Mouse (Mus musculus) hindbrain, embryonic 15.5 days (tissue): ENCODE measurements around the gene Tmem254c. TPM values are rescaled to one million over a fixed set of nuclear protein-coding genes. Genes with fewer than 3 reads are reported as not detected.
"Not testable (repeated sequence)": the region's sequence is repeated elsewhere in the genome, so short reads cannot be mapped to it uniquely, and the experiment has no call there.

ENCODE experiments used
- ATAC-seq: fragments of 200-750 bp; cut with Nextera tagmentation; 2 replicates; pipeline ENCODE4 v1.8.0; 2017; ENCODE audit warnings: low read depth, moderate number of reproducible peaks, moderate TSS enrichment; ENCODE audit not compliant: low FRiP score
- H3K27ac ChIP-seq: fragments of 300-500 bp; sonication (generic); replicated peaks from 2 replicates; pipeline ENCODE4 v1.5.1; 2015; ENCODE audit warnings: mild to moderate bottlenecking, inconsistent platforms
- H3K27me3 ChIP-seq: fragments of 300-500 bp; sonication (generic); 2 replicates; pipeline ENCODE4 v1.6.1; 2015; ENCODE audit warnings: control low read depth, inconsistent platforms
- H3K36me3 ChIP-seq: fragments of 300-500 bp; sonication (generic); 2 replicates; pipeline ENCODE4 v1.6.1; 2015; ENCODE audit warnings: control low read depth, inconsistent platforms
- H3K4me1 ChIP-seq: fragments of 300-500 bp; sonication (generic); replicated peaks from 2 replicates; pipeline ENCODE4 v1.6.1; 2015; ENCODE audit warnings: control low read depth, inconsistent platforms
- H3K4me2 ChIP-seq: fragments of 300-500 bp; sonication (generic); 2 replicates; pipeline ENCODE4 v1.6.1; 2015; ENCODE audit warnings: moderate library complexity, mild to moderate bottlenecking, inconsistent platforms
- H3K4me3 ChIP-seq: fragments of 300-500 bp; sonication (generic); 2 replicates; pipeline ENCODE4 v1.5.1; 2015; ENCODE audit warnings: mild to moderate bottlenecking, inconsistent platforms
- H3K9ac ChIP-seq: fragments of 300-500 bp; sonication (generic); 2 replicates; pipeline ENCODE4 v1.6.1; 2015; ENCODE audit warnings: inconsistent platforms
- H3K9me3 ChIP-seq: fragments of 300-500 bp; sonication (generic); 2 replicates; pipeline ENCODE4 v1.6.1; 2016; ENCODE audit warnings: control low read depth, inconsistent platforms
- WGBS: fragments of 180-500 bp; shearing (Covaris S2); methylation state at CpG from one replicate; pipeline ENCODE4 v1.1.7; 2015; 5-methylcytosine and 5-hydroxymethylcytosine counted together
- polyA plus RNA-seq: library from polyadenylated mRNA; unstranded; fragments of >200 nt; fragmentation: Nextera tagmentation; extraction: Ambion mirVana; gene quantifications from 2 replicates; pipeline ENCODE4 v1.2.1, GENCODE M21; 2015

Gene Tmem254c
- polyA plus RNA-seq, 1 experiment from 2014 or later = 21.6 TPM

DNA sequence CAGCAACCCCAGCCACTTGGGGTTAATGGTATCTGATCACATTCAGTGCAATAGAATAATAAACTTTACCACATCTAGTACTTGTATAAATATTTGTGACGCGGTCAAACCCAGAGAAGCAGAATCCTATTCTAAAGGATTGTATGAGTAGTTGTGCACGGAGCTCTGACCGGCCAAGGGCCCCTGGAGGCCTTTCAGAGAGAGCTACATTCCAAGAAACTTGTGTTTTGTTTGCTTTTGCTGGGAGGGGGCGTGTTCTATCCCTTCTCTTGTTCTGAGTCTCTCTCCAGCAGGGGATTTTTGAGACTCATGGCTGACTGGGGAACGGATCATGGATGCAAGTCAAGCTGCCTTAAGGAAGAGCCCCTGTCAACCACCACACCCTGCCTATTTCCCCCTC is 31.7 kb downstream of the Tmem254c start:
- not testable (repeated sequence) for H3K9ac ChIP-seq, ATAC-seq, H3K27ac ChIP-seq, H3K9me3 ChIP-seq, H3K4me2 ChIP-seq, H3K4me1 ChIP-seq, H3K27me3 ChIP-seq, H3K36me3 ChIP-seq, H3K4me3 ChIP-seq
- no CpG with 5 or more reads among the region's 6 CpGs for WGBS

DNA sequence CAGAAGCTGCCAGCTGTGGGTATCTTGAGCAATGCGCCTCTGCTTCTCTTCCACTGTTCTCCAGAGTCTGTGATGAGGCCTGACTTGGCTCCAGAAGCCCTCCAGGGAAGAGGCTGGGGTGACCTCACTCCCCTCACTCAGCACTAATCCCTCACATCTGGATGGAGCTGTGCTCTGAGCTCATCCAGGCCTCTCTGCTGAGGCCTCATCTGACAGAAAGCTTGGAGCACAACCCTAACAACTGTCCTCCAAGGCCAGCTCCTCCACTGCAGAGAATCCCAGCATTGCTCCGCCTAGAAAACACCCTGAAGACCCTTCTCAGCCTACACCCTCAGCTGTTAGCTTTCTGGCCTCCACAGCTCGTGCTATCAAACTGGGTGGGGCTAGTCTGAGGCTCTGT is 32.8 kb downstream of the Tmem254c start:
- no CpG with 5 or more reads among the region's 3 CpGs for WGBS
- H3K36me3 ChIP-seq, H3K27ac ChIP-seq, H3K27me3 ChIP-seq, H3K4me3 ChIP-seq, H3K9ac ChIP-seq, H3K4me2 ChIP-seq, H3K9me3 ChIP-seq, H3K4me1 ChIP-seq, ATAC-seq: not testable (repeated sequence)

DNA sequence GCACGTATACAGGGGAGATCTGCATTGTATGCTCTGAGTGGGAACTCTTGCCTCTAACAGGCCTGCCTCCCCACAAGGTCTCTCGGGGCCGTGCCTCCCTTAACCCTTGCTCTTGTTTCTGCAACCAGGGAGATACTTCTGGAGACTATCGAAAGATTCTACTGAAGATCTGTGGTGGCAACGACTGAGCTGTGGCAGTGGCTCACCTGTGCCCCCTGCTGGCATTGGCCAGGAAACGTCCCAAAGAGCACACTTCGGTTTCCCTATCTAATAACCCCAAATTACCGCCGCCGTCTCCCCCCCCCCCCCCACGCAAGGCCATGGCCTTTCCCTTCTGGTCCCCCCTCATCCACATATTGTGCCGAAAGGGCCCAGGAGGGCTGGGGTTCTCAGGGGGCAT is 41.5 kb downstream of the Tmem254c start:
- H3K4me1 ChIP-seq, H3K9ac ChIP-seq, H3K4me2 ChIP-seq, H3K27ac ChIP-seq, H3K9me3 ChIP-seq, H3K27me3 ChIP-seq, H3K36me3 ChIP-seq, H3K4me3 ChIP-seq, ATAC-seq: not testable (repeated sequence)
- no CpG with 5 or more reads among the region's 12 CpGs for WGBS

DNA sequence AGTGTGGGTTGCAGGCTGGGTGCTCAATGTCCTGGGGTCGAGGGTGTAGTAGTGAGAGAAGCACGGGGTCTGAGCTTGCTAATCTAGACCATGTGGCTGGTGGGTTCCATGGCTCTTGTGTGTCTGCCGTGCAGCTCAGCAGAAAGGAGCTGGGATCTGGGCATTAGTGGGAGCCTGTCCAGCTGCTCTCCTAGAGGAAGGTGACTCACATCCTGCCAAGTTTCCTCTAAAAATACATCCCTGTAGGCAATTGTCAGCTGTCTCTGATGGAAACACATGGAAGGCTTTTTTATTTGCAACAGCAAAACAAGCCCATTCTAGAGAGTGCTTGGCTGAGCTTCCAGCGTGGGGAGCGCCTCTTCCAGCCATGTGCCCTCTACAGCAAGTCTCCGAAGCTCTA is 44.3 kb downstream of the Tmem254c start:
- H3K4me2 ChIP-seq, H3K36me3 ChIP-seq, H3K9me3 ChIP-seq, H3K4me1 ChIP-seq, H3K27me3 ChIP-seq, ATAC-seq, H3K4me3 ChIP-seq, H3K27ac ChIP-seq, H3K9ac ChIP-seq: not testable (repeated sequence)
- no CpG with 5 or more reads among the region's 6 CpGs for WGBS

DNA sequence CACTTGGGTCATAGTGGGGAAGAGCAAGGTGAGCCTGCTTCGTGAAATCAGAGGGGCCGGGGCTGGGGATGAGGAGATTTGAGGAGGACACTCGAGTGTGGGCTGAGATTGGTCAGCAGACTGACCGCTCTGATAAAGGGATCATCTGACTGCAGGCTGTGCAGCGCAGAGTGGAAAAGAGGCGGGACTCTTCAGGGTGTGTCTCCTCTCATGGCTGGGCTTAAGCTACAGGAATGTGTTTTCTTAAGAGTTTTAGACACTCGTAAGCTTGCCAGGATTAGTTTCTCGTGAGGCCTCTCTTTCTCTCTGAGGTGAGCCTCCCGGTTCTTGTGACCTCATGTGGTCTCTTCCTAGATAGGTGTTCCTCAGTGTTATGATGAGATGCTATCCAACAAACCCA is 45.6 kb downstream of the Tmem254c start:
- H3K36me3 ChIP-seq, H3K4me1 ChIP-seq, H3K27me3 ChIP-seq, H3K9me3 ChIP-seq, H3K4me3 ChIP-seq, ATAC-seq, H3K27ac ChIP-seq, H3K9ac ChIP-seq, H3K4me2 ChIP-seq: not testable (repeated sequence)
- WGBS = no CpG with 5 or more reads among the region's 9 CpGs

DNA sequence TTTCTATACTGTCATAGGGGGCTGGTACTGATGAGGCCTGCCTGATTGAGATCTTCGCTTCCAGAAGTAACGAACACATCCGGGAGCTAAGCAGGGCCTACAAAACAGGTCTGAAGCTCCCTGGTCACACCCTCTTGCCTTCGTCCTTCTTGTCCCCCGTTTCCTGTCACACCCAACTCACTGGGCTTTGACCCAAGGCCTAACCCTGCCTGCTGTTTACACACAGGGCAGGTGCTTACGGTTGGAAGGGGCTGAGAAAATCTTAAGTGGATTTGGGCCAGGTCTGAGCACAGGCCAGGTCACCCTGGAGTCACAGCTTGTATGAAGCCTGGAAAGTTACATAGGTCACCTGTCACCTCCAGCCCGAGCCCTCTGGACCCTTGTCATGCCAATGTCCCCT is 50.7 kb downstream of the Tmem254c start:
- no CpG with 5 or more reads among the region's 7 CpGs for WGBS
- not testable (repeated sequence) for ATAC-seq, H3K9ac ChIP-seq

More for the DNA sequence above, 50.7 kb downstream of the Tmem254c start:
- not testable (repeated sequence) for H3K4me3 ChIP-seq, H3K27me3 ChIP-seq, H3K4me1 ChIP-seq, H3K9me3 ChIP-seq, H3K27ac ChIP-seq, H3K4me2 ChIP-seq, H3K36me3 ChIP-seq

Other genes starting within 250 kb of the Tmem254c start
- gene Anxa11, start 225.2 kb downstream of the Tmem254c start, polyA plus RNA-seq = 3.1 and 3.6 TPM in 2 replicates
- gene Plac9a, start 164.3 kb downstream of the Tmem254c start, polyA plus RNA-seq = not detected in 2 replicates
- 4.1 and 8.0 TPM in 2 replicates for gene Tmem254a, start 139.7 kb downstream of the Tmem254c start, polyA plus RNA-seq
- gene Cphx1, start 129.1 kb downstream of the Tmem254c start, polyA plus RNA-seq = not detected in 2 replicates
- gene Duxbl1, start 88.8 kb downstream of the Tmem254c start, polyA plus RNA-seq = 1.4 and 1.9 TPM in 2 replicates
- 10.0 and 11.9 TPM in 2 replicates for gene Gm9780, start 24.6 kb downstream of the Tmem254c start, polyA plus RNA-seq
- not detected in 2 replicates for gene Cphx2, start 14.2 kb upstream of the Tmem254c start, polyA plus RNA-seq
- not detected in 2 replicates for gene Cphx3, start 14.9 kb upstream of the Tmem254c start, polyA plus RNA-seq
- gene Duxbl2, start 51.0 kb upstream of the Tmem254c start, polyA plus RNA-seq = 0.56 and 3.1 TPM in 2 replicates
- 4.1 and 6.1 TPM in 2 replicates for gene Plac9b, start 115.1 kb upstream of the Tmem254c start, polyA plus RNA-seq
- gene Tmem254b, start 139.7 kb upstream of the Tmem254c start, polyA plus RNA-seq = 32.6 and 35.2 TPM in 2 replicates
- gene Duxbl3, start 190.6 kb upstream of the Tmem254c start, polyA plus RNA-seq = 0.39 and 2.7 TPM in 2 replicates